Mouse (Mus musculus): ENCODE measurements at regions not wholly inside any gene's neighbourhood (a gene's known extent, or its start where the extent isn't known, plus 50 kb on each side); places are given as distances from the start of the nearest gene placed in this dataset.

- in situ Hi-C loops (cut with MboI, MseI) = no loop called here
Observed at GRCm38 (mm10) chr14:76724826-76725225, 168.1 kb upstream of the Serp2 start.

GRCm38 (mm10) chr14:76724395-76724794 lies 167.7 kb upstream of the Serp2 start:
- in situ Hi-C loops (cut with MboI, MseI) = no loop called here

GRCm38 (mm10) chr14:76723551-76723950 lies 166.9 kb upstream of the Serp2 start:
- in situ Hi-C loops (cut with MboI, MseI) = no loop called here

DNA sequence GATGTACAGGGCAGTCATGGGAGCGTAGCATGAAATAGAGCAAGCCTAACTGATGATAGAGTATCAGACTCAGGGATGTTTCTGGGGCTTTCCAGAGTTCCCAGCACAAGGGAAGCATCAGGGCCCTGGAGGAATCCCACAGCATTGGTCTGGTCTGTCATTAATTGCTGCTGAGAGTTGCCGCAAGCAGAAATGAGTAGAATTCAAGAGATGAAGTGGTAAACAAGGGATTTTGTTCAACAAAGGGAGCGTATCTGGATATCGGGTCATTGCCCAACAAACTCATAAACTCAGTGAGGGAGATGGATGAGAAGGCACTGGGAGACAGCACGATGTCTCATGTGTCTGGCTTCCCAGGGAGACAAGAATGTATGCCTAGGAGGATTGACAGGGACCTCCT lies 165.6 kb upstream of the Serp2 start:
- in situ Hi-C loops (cut with MboI, MseI) = no loop called here

DNA sequence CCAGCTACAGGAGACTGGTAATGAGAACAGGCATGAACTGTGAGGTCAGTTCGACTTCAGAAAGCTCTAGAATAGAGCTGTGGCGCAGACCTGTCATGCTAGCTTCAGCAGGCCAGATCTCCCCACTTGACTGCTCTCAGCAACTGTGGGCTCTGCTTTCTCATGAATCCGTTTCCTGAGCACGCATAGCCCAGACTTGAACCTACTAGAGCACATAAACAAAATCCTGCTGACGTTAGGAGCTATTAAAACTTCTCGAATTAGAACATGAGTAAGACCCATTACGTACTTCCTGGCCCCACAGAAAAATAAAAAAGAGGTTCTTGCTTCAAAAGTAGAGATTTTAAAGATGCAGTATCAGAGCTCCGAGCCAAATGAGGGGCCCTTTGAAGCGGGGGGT lies 165.1 kb upstream of the Serp2 start:
- in situ Hi-C loops (cut with MboI, MseI) = no loop called here

DNA sequence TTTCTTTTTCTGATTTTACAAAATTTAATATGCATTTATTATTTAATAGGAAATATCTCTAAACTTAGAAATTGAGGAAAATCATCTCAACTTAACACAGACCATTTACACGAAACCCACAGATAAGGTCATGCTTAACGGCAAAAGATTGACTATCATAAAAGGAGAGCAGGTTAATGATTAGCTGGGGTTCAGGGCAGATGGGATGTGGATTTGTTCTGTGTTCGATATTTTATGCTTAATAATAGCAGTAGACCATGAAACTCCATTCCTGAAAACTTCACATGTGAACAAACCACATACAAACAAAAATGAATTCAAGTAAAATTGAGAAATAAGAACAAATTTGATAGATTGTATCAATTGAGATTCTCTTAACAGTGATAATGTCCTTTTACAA lies 160.4 kb upstream of the Serp2 start:
- in situ Hi-C loops (cut with MboI, MseI) = no loop called here

DNA sequence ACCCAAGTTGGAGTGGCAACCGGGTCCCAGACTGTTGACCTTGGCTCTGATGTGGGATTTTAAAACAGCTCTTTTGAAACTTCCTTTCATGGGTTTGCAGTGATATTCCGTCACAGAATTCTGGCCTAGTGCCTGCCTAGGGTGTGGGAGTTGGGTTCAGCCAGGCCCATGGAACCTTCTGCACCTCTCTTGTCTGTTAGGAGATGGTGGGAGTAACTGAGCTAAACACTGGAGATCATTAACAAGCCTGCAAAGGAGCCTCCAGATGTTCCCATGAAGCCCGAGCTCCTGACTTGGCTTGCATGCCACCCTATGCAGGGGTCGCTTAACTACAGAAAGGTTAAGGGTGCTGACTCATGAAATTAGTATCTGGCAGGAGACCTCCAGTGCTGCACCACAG lies 158.0 kb upstream of the Serp2 start:
- in situ Hi-C loops (cut with MboI, MseI) = no loop called here

DNA sequence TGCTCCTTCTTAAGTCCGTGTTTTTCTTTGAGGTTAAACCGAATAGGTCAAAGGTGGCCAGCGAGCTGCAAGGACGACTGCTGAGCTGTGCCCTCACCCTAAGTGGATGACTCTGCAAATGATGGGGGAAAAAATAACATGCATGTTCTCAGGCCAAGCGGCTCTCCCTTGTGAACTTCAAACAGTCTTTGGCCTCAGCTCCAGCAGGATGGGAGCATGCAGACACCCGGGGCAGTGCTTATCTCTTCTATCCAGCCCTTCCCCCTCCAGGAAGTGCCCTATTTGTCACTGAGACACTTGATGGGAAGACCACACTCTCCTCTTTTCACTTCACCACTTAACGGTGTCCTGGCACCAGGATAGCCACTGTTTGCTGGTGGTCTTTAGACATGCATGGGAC lies 157.3 kb upstream of the Serp2 start:
- in situ Hi-C loops (cut with MboI, MseI) = no loop called here

DNA sequence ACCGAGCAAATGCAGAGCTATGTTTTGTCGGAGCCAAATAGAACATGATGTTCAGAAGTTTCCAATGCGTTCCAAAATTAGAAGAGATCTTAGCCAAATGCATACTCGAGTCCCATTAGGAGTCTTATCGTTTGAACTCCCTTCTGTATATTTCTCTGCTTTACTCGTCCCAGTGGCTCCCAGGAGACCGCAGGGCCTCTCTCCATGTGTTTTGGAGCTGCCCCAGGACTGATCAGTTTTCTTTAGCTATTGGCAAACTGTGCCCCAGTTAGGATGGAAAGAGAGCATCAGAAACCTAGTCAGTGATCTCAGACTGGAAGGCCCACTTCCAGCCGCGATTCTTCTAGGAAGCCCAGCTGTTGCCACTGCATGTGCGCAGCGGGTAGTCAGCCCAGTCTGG lies 152.0 kb upstream of the Serp2 start:
- in situ Hi-C loops (cut with MboI, MseI) = no loop called here

- in situ Hi-C loops (cut with MboI, MseI) = no loop called here
Observed at GRCm38 (mm10) chr14:76703373-76703764, 146.7 kb upstream of the Serp2 start.

GRCm38 (mm10) chr14:76702709-76703372 lies 146.2 kb upstream of the Serp2 start:
- in situ Hi-C loops (cut with MboI, MseI) = no loop called here

GRCm38 (mm10) chr14:76701911-76702708 lies 145.4 kb upstream of the Serp2 start:
- in situ Hi-C loops (cut with MboI, MseI) = no loop called here

DNA sequence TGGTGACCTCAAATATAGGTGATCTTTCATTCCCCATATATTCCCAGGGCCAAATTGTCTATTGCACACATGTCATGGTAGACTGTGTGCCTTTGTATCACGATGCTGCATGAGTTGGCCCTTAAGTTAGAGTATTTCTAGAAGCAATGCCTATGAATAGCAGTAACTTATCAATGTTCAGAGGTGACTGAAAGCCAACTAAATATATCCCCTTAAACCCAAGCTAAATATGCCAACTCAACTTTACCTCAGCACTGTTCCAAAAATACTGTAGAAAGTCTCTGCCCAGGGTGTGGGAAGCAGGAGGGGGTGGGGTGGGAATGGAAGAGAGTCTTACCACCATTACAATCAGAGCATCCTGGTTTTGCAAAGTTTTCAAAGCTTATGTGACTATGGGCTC lies 144.6 kb upstream of the Serp2 start:
- in situ Hi-C loops (cut with MboI, MseI) = no loop called here

DNA sequence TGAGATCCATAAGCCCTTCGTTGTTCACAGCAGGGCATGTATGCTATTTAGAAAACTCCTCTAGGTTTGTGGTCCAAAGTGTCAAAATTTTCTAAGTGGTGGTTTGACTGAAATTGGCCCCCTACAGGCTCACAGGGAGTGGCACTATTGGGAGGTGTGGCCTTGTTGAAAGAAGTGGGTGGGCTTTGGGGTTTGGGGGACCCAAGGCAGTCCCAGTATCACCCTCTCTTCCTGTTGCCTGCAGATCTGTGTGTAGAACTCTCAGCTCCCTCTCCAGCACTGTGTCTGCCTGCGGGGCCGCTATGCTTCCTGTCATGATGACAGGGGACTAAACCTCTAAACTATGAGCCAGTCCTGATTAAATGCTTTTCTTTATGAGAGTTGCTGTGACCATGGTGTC lies 144.1 kb upstream of the Serp2 start:
- in situ Hi-C loops (cut with MboI, MseI) = no loop called here

DNA sequence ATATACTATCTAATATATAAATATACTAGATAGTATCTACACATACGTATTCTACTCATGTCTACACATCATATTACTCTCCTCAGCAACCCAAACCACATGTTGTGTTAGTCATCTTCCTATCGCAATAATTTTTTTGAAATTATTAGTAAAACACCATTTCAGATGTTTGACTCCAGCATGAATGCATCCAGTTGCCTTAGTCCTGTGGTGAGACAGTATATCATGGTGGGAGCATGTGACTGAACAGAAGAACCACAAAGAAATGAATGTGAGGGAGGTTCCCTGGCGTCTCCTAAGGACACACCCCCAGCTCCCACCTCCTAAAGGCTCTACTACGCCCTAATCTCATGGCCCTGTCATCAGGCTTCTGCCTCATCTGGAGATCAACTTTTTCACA lies 143.5 kb upstream of the Serp2 start:
- in situ Hi-C loops (cut with MboI, MseI) = no loop called here

DNA sequence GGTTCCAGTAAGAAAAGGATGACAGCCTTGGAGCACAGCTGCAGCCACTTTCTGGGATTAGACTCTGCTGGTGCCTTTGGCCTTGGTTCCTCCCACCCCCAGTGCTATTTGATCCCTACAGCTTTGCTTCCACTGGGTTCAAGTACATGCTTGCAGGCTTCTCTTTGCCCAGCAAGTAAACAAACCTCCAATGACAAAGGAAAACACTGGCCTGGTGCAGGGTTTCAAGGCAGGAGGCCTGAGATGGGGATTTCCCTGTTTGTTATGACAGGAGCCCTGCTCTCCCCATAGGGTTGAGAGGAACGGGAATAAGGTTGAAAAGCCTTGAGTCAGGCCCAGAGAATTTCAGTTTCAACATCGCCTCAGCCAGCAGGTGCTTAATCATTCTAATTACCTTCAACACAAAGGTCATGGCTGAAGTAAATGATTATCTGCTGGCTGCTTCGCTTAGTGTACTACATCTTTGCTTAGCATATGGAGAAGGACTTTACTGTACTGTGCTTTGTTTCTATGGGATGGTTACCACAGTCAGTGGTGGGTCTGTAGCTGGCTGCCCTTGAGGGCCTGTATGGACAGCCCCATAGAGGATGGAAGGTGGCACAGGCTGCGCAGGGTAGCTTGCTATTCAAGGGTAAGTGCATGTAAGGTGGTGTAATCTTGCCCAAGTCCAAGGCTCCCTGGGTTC lies 142.2 kb upstream of the Serp2 start:
- in situ Hi-C loops (cut with MboI, MseI) = loop anchor here in 1 of 2 experiments (5.0 to 10.0 kb wide), 2 partner anchors 83 to 1514 kb away; no protein-coding TSS in a partner anchor

DNA sequence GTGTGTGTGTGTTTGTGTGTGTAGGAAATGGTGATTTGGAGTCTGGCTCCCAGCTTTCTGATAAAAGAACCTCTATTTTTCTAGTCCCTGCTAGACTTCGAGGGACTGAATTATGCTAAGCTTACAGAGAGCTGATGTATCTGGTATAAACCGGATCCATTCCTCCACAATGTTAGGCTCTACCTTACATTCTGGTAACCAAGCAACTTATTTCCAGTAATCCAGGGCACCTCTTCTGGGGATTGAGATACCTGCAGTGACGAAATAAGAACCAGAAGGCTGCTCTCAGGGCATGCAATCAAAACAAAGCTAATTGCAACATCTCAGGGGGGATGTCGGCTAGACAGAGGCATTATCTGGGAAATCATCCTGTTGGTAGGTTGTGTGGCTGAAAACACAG lies 140.0 kb upstream of the Serp2 start:
- in situ Hi-C loops (cut with MboI, MseI) = loop anchor here in 1 of 2 experiments (5.0 to 10.0 kb wide), 2 partner anchors 86 to 1512 kb away; no protein-coding TSS in a partner anchor

GRCm38 (mm10) chr14:76695691-76696355 lies 139.1 kb upstream of the Serp2 start:
- in situ Hi-C loops (cut with MboI, MseI) = loop anchor here in 1 of 2 experiments (5.0 to 10.0 kb wide), 2 partner anchors 86 to 1511 kb away; no protein-coding TSS in a partner anchor

DNA sequence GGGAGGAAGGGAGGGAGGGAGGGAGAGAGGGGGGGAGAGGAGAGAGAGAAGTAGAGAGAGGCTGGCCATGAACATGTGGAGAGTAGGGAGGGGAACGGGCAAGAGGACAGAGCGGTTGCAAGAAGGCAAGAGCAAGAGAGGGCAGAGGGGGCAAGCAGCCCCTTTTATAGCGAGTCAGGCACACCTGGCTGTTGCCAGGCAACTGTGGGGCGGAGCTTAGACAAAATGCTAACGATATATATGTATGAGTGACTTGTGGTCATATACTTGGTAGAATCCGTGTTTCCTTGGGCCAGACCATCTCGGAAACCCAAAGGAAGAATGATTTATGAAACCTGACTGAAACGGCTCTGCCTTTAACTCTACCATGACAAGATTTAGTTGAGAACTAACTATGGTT lies 138.2 kb upstream of the Serp2 start:
- in situ Hi-C loops (cut with MboI, MseI) = loop anchor here in 1 of 2 experiments (5.0 to 10.0 kb wide), 2 partner anchors 87 to 1510 kb away; no protein-coding TSS in a partner anchor

DNA sequence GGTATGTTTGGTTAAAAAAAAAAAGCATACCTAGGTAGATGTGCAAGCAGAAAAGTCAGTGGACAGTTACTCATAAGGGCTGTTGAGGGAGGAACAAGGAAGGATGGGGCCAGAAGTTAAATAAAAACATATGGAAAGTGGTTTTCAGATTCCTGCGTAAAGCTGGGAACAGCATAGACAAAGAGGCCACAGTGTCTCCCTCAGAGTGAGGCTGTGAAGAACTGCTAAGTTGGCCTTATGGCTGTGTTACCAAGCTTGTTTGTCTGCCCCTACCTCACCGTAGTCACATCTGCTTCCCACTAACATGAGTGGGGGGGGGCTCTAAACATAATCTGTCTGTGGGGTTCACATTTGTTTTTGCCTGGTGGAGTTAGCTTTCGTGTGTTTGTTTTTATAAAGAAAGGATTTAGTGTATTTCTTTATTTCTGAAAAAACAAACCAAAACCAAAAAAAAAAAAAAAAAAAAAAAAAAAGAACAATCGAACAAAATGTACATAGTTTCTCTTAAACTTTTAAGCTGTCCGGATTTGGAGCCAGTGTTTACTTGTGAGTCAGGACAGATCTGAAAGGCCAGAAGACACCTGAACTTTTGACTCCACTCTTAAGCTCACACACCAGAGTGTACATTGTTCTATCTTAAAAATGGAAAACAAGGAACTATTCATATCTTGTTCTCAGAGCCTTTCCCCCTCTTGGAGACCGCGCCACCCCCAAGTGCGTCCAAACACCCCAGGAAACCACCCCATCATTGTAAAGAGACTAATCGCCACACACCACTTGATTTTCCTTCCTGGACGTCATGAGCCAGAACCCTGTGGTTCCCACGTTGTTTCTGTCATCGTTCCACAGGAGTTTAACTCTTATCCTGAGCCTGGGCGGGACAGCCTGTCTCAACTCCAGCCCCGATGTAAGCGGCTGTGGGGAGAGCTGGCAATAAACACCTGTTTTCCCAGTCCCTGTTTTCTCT lies 136.9 kb upstream of the Serp2 start:
- in situ Hi-C loops (cut with MboI, MseI) = loop anchor here in 1 of 2 experiments (10.0 kb wide), 1 partner anchor 1509 kb away; no protein-coding TSS in a partner anchor
